Mouse (Mus musculus) limb, embryonic 12.5 days (tissue): ENCODE measurements around the gene Grk4. TPM values are rescaled to one million over a fixed set of nuclear protein-coding genes. Genes with fewer than 3 reads are reported as not detected.
A peak's percentile ranks its signal among the peaks of the same experiment; 100 is the strongest.
"Not testable (repeated sequence)": the region's sequence is repeated elsewhere in the genome, so short reads cannot be mapped to it uniquely, and the experiment has no call there.

Source experiments
- ATAC-seq: fragments of 200-750 bp; cut with Nextera tagmentation; 2 replicates; pipeline ENCODE4 v1.8.0; 2017; ENCODE audit warnings: low read depth, moderate TSS enrichment; ENCODE audit not compliant: insufficient number of reproducible peaks, insufficient read depth, low FRiP score, low TSS enrichment
- H3K27ac ChIP-seq: fragments of 300-500 bp; sonication (generic); 2 replicates; pipeline ENCODE4 v1.5.1; 2016; ENCODE audit warnings: mild to moderate bottlenecking, moderate library complexity
- H3K27me3 ChIP-seq: fragments of 300-500 bp; sonication (generic); 2 replicates; pipeline ENCODE4 v1.6.1; 2016; ENCODE audit warnings: mild to moderate bottlenecking, moderate library complexity
- H3K36me3 ChIP-seq: fragments of 300-500 bp; sonication (generic); 2 replicates; pipeline ENCODE4 v1.6.1; 2016; ENCODE audit warnings: mild to moderate bottlenecking, moderate library complexity
- H3K4me1 ChIP-seq: fragments of 300-500 bp; sonication (generic); replicated peaks from 2 replicates; pipeline ENCODE4 v1.6.1; 2016
- H3K4me2 ChIP-seq: fragments of 300-500 bp; sonication (generic); 2 replicates; pipeline ENCODE4 v1.6.1; 2016; ENCODE audit warnings: mild to moderate bottlenecking, moderate library complexity
- H3K4me3 ChIP-seq: fragments of 300-500 bp; sonication (generic); replicated peaks from 2 replicates; pipeline ENCODE4 v1.5.1; 2016; ENCODE audit warnings: mild to moderate bottlenecking
- H3K9ac ChIP-seq: fragments of 300-500 bp; sonication (generic); replicated peaks from 2 replicates; pipeline ENCODE4 v1.6.1; 2016; ENCODE audit warnings: mild to moderate bottlenecking, moderate library complexity
- H3K9me3 ChIP-seq: fragments of 300-500 bp; sonication (generic); 2 replicates; pipeline ENCODE4 v1.6.1; 2016; ENCODE audit warnings: mild to moderate bottlenecking, moderate library complexity
- WGBS: fragments of 180-500 bp; shearing (Covaris S2); methylation state at CpG from one replicate; pipeline ENCODE4 v1.1.7; 2016; 5-methylcytosine and 5-hydroxymethylcytosine counted together
- polyA plus RNA-seq: library from polyadenylated mRNA; unstranded; fragments of >200 nt; fragmentation: Nextera tagmentation; extraction: Ambion mirVana; gene quantifications from 2 replicates; pipeline ENCODE4 v1.2.1, GENCODE M21; 2016

Grk4 gene
- polyA plus RNA-seq, 1 experiment from 2014 or later: 4.0 TPM

DNA sequence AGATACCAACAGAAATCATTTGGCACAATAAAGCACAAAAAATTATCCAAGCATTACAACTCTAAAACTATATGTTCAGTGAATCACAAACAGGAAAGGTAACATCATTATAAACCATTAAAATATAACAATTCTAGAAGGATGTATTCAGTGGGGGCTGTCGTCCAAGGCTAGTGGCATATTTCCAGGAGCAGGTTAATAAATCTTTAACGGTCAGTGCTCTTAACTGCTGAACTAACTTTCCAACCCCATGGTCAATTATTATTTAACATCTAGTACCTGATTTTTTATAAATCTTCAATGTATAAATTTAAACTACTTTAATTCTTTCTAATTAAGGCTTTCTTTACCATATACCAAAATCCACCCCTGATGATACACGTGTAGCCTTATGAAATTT is 54.2 kb downstream of the Grk4 start:
- H3K36me3 ChIP-seq, ATAC-seq, H3K9me3 ChIP-seq, H3K4me1 ChIP-seq, H3K4me3 ChIP-seq, H3K27ac ChIP-seq, H3K9ac ChIP-seq, H3K4me2 ChIP-seq, H3K27me3 ChIP-seq: not testable (repeated sequence)
- 68% methylated on average over 3 of the region's 3 CpGs for WGBS

DNA sequence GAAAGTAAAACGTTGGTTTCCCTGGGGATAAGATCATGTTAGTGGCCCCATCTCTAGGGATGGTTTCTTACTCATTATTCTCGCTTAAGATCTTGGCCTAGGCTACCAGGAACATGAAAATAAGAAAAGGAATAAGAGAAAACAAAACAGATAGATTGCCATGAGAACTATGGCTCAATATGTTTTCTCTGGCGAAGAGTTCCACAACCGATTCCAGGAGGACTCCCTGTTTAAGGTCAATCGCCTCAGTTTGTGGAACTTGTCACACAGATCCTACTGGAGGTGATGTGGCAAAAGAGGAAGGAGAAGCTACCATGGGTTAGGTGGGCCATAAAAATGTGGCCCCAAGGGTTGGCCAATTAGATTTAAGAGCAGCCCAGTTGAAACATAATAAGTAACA is 54.6 kb downstream of the Grk4 start:
- no peak overlapping the region for H3K9ac ChIP-seq
- no peaks in the 10 kb centered on the region for H3K9me3 ChIP-seq
- 78% methylated on average over 5 of the region's 5 CpGs for WGBS
- no peak overlapping the region for H3K4me2 ChIP-seq
- H3K36me3 ChIP-seq: no peaks in the 10 kb centered on the region
- no peak overlapping the region for H3K27ac ChIP-seq
- H3K4me1 ChIP-seq: no peaks in the 10 kb centered on the region
- no peak overlapping the region for H3K4me3 ChIP-seq
- no peaks in the 10 kb centered on the region for H3K27me3 ChIP-seq
- no peak for ATAC-seq

DNA sequence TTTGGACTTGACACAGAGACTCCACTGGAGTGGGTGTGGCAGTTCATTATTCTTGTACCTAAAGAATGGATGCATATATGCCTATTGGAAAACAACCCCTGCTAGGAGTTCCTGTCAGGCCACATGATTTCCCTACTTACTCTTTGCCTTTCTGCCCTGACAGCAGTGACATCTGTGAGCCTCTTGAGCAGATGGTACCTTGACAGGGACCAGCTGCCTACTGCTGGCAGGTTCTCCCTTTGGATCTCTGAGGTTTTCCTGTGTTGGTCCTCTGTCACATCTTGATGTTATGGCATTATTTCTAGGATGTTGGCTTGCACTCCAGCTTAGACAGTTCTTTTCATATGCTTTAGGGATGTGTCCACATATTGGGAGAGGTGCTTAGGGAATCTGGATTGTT is 69.0 kb downstream of the Grk4 start:
- no peak overlapping the region for H3K4me3 ChIP-seq
- H3K36me3 ChIP-seq: no peaks in the 10 kb centered on the region
- H3K27me3 ChIP-seq: no peaks in the 10 kb centered on the region
- H3K4me1 ChIP-seq: no peaks in the 10 kb centered on the region
- no peak overlapping the region for H3K9ac ChIP-seq
- ATAC-seq: no peak
- H3K4me2 ChIP-seq: no peak overlapping the region
- no peaks in the 10 kb centered on the region for H3K9me3 ChIP-seq
- no peak overlapping the region for H3K27ac ChIP-seq

DNA sequence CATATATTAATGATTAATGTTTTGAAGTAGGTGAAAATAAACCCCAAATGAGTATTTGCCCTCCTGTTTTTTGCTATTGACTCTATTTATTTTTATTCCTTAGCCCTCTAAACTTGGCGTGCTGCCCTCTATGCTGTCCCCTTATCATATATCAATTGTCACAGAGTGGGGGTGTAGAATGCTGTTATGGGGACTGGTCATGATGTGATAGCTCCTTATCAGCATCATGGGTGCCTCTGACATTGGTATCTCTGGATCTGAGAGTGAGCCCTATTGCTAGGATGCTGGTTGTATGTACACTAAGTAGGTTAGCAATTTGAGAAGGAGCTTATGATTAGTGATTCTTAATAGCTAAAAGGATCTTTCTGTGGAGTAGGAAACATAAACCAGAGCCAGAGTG is 70.1 kb downstream of the Grk4 start:
- no peak overlapping the region for H3K4me2 ChIP-seq
- H3K9me3 ChIP-seq: no peaks in the 10 kb centered on the region
- 57% methylated on average over 1 of the region's 1 CpGs for WGBS
- H3K27ac ChIP-seq: no peak overlapping the region
- no peaks in the 10 kb centered on the region for H3K4me1 ChIP-seq
- no peak overlapping the region for H3K4me3 ChIP-seq
- H3K36me3 ChIP-seq: no peaks in the 10 kb centered on the region
- ATAC-seq: no peak
- H3K9ac ChIP-seq: no peak overlapping the region
- H3K27me3 ChIP-seq: no peaks in the 10 kb centered on the region

DNA sequence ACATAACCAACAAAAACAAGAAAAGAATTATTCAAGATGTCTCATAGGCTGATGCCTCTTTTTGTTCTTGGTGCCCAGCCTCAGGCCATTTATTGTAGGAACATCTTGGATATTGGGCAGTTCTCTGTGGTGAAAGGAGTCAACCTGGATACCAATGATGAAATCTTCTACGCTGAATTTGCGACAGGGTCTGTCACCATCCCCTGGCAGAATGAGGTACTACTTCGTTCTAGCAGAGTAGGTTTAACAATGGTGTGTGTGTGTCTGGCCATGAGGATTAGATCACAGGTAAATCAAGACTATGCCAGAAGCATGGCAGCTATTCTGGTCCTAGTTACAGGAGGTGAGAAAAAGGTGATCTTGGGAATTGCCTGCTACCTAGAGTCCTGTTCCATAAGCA is 91.3 kb downstream of the Grk4 start:
- H3K36me3 ChIP-seq: no peaks in the 10 kb centered on the region
- WGBS: 60% methylated on average over 3 of the region's 3 CpGs
- no peaks in the 10 kb centered on the region for H3K27me3 ChIP-seq
- no peak overlapping the region for H3K27ac ChIP-seq
- H3K9ac ChIP-seq: no peak overlapping the region
- no peak overlapping the region for H3K4me2 ChIP-seq
- no peaks in the 10 kb centered on the region for H3K4me1 ChIP-seq
- no peak for ATAC-seq
- H3K9me3 ChIP-seq: no peaks in the 10 kb centered on the region
- H3K4me3 ChIP-seq: no peak overlapping the region

DNA sequence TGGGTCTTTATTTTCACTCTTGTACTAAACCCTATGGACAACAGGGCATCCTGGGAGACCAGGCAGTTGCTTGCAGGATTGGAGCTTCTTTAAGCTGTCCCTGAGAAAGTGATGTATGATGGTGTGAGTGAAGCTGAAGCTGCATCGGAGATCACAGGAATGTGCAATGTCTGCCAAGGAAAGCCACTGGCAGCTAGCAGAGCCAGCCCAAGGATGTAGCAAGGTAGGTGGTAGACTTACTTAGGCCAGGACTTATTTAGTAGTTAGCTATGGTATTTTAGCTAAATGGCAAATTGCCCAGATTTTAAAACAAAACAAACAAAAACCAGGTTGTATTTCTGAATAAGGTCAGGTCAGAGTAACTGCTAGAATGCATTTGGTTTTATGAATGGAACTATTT is 98.6 kb downstream of the Grk4 start:
- no peak for ATAC-seq
- no peak overlapping the region for H3K4me2 ChIP-seq
- no peaks in the 10 kb centered on the region for H3K9me3 ChIP-seq
- 77% methylated on average over 1 of the region's 1 CpGs for WGBS
- 0 out of 2 replicates have a peak, but pooled peaks cover 2% of the 10 kb centered on the region for H3K27me3 ChIP-seq
- no peaks in the 10 kb centered on the region for H3K36me3 ChIP-seq
- H3K9ac ChIP-seq: no peak overlapping the region
- peaks cover 11% of the 10 kb centered on the region for H3K4me1 ChIP-seq
- H3K4me3 ChIP-seq: no peak overlapping the region
- no peak overlapping the region for H3K27ac ChIP-seq

DNA sequence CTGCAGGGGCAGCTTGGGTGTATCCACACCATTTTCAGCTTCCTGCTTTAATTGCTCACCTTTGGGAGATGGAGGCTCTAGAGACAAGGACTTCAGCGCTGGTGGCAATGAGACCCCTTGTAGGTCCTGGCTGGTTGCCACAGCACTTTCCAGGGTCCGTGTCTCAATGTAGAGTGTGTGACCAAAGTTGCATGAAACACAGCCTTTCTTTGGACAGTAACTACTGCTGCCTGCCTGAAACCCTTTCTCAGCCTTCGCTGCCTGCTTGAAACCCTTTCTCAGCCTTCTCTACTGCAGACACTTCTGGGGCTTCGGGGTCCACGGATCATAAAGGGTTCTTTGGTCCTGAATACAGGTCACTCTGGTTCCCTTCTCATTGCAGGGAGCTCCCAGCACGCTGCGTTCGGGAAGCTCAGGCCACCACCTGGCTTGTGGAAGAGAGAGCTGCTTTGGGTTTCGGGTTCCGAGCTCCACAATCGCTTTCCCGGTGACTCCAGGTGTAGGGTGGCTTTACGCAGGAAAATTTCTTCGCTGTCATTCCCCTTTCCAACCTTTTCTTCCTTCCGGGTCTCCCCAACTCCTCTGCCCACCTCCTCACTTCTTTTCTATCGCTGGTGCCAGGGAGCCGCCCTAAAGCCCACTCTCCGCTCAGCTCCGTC is 100.8 kb downstream of the Grk4 start:
- peak overlapping the region; percentile 79 for H3K4me2 ChIP-seq
- no peaks in the 10 kb centered on the region for H3K9me3 ChIP-seq
- peak overlapping the region; percentile 94 for H3K27ac ChIP-seq
- H3K9ac ChIP-seq: peak overlapping the region; percentile 56
- no peak; the same call in 1 of the 2 replicates for ATAC-seq
- under 1% methylated on average over 19 of the region's 19 CpGs for whole genome bisulfite sequencing
- H3K27me3 ChIP-seq: 0 out of 2 replicates have a peak, but pooled peaks cover 2% of the 10 kb centered on the region
- H3K36me3 ChIP-seq: no peaks in the 10 kb centered on the region
- H3K4me1 ChIP-seq: peaks cover 11% of the 10 kb centered on the region
- H3K4me3 ChIP-seq: peak overlapping the region; percentile 100

DNA sequence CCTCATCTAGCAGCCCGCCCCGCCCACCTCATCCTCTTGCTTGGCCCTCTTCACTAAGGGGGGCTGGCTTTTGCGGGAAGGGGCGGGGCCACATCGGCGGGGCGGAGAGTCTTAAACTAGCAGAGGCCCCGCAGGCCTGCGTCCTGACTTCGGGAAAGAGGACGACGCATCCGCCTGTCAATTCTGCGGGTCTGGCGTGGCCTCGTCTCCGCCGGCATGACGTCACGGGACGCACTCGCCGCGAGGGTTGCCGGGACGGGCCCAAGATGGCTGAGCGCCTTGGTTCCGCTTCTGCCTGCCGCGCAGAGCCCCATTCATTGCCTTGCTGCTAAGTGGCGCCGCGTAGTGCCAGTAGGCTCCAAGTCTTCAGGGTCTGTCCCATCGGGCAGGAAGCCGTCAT is 101.3 kb downstream of the Grk4 start, which contains the start of gene Htt:
Htt (plus strand) TSS at position 232 of the 400 bp plus-strand sequence.
- H3K4me1 ChIP-seq: peaks cover 11% of the 10 kb centered on the region
- H3K4me2 ChIP-seq: peak within 1 kb of the TSS; percentile 79
- WGBS: under 1% methylated on average over 35 of the region's 35 CpGs
- H3K27me3 ChIP-seq: 0 out of 2 replicates have a peak, but pooled peaks cover 2% of the 10 kb centered on the region
- no peaks in the 10 kb centered on the region for H3K9me3 ChIP-seq
- peak; percentile 98 for ATAC-seq
- H3K9ac ChIP-seq: peak within 1 kb of the TSS; percentile 97
- H3K27ac ChIP-seq: peak within 1 kb of the TSS; percentile 94
- peak within 1 kb of the TSS; percentile 100 for H3K4me3 ChIP-seq
- H3K36me3 ChIP-seq: no peaks in the 10 kb centered on the region

DNA sequence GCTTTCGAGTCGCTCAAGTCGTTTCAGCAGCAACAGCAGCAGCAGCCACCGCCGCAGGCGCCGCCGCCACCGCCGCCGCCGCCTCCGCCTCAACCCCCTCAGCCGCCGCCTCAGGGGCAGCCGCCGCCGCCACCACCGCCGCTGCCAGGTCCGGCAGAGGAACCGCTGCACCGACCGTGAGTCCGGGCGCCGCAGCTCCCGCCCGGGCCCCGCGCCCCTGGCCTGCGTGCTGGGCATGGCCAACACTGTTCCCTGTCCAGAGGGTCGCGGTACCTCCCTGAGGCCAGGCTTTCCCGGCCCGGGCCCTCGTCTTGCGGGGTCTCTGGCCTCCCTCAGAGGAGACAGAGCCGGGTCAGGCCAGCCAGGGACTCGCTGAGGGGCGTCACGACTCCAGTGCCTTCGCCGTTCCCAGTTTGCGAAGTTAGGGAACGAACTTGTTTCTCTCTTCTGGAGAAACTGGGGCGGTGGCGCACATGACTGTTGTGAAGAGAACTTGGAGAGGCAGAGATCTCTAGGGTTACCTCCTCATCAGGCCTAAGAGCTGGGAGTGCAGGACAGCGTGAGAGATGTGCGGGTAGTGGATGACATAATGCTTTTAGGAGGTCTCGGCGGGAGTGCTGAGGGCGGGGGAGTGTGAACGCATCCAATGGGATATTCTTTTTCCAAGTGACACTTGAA is 101.9 kb downstream of the Grk4 start:
- peaks cover 11% of the 10 kb centered on the region for H3K4me1 ChIP-seq
- H3K36me3 ChIP-seq: no peaks in the 10 kb centered on the region
- under 1% methylated on average over 51 of the region's 54 CpGs for WGBS
- H3K4me2 ChIP-seq: peak overlapping the region; percentile 79
- H3K27ac ChIP-seq: peak overlapping the region; percentile 94
- ATAC-seq: peak; percentile 67
- no peaks in the 10 kb centered on the region for H3K9me3 ChIP-seq
- 0 out of 2 replicates have a peak, but pooled peaks cover 2% of the 10 kb centered on the region for H3K27me3 ChIP-seq
- H3K9ac ChIP-seq: peak overlapping the region; percentile 97
- H3K4me3 ChIP-seq: peak overlapping the region; percentile 100

DNA sequence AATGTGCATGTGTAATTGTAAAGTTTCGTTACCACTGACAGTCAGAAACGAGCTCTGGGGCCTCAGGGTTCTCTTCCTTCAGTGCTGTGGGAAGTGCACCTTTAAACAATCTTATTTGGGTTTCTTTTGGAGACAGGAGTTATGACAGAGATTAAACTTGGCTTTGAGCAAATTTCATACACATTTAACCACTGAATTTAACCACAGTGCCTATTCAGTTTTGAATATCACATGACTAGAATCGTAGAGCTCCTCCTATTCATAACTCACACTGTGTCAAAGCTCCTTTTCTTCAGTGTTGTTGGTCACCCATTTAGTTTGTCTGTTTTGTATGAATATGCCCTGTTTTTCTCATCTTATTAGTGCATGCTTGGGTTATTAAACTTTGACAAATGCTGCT is 111.6 kb downstream of the Grk4 start:
- Histone ChIP-seq H3K4me1 (peaks cover 11% of the 10 kb centered on the region), H3K4me3 (no peak overlapping the region), H3K27ac (no peak overlapping the region), H3K9me3 (no peaks in the 10 kb centered on the region), H3K4me2 (no peak overlapping the region), H3K27me3 (no peaks in the 10 kb centered on the region), H3K9ac (no peak overlapping the region), H3K36me3 (peaks cover 5% of the 10 kb centered on the region; the same call in 1 of the 2 replicates)
- WGBS: 89% methylated on average over 3 of the region's 3 CpGs
- ATAC-seq: no peak

DNA sequence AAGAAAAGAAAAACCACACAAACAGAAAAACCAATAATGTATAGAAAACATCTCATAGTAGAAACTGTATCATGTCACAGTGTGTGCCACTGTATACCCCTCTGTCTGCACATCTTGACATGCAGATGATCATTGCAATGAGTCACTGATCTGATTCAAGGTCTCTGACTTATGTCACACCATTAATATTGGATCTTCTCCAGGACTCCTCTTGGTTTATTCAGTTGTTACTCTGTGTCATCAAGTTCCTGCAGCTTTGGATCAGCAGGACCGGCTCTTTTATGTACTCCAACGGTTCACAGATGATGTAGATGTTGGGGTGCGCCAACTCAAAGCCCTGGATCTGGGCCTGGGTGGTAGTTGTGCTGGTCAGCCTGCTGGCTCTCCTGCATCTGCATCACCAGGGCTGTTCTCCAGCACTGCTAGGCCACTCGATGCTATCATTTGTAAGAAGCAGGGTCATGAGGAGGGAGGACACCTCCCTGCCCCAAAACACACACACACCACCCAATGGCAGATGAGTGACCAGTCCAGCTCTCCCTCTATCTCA is 112.6 kb downstream of the Grk4 start:
- ATAC-seq: no peak
- H3K27me3 ChIP-seq: no peaks in the 10 kb centered on the region
- H3K9ac ChIP-seq: no peak overlapping the region
- no peak overlapping the region for H3K4me3 ChIP-seq
- H3K4me2 ChIP-seq: no peak overlapping the region
- H3K36me3 ChIP-seq: peaks cover 5% of the 10 kb centered on the region; the same call in 1 of the 2 replicates
- no peaks in the 10 kb centered on the region for H3K9me3 ChIP-seq
- 95% methylated on average over 4 of the region's 4 CpGs for WGBS
- peaks cover 9% of the 10 kb centered on the region for H3K4me1 ChIP-seq
- no peak overlapping the region for H3K27ac ChIP-seq
